Mouse (Mus musculus) megakaryocyte, embryonic 14.5 days (primary cell): Measurements from ENCODE around the gene Uspl1. TPM values are rescaled to one million over a fixed set of nuclear protein-coding genes. Genes with fewer than 3 reads are reported as not detected.
A peak's percentile ranks its signal among the peaks of the same experiment; 100 is the strongest.

Experiments used
- H3K27me3 ChIP-seq: replicated peaks from 2 replicates; pipeline ENCODE3; 2012; ENCODE audit warnings: inconsistent platforms
- H3K36me3 ChIP-seq: replicated peaks from 2 replicates; pipeline ENCODE3; 2012; ENCODE audit warnings: low read length, inconsistent platforms, mixed read lengths
- H3K4me1 ChIP-seq: 2 replicates; pipeline ENCODE4 v1.6.1; 2012; ENCODE audit warnings: inconsistent platforms
- H3K4me3 ChIP-seq: replicated peaks from 2 replicates; pipeline ENCODE3; 2012; ENCODE audit warnings: moderate library complexity, mild to moderate bottlenecking, inconsistent platforms
- H3K9me3 ChIP-seq: 2 replicates; pipeline ENCODE4 v1.6.1; 2012; ENCODE audit warnings: inconsistent platforms
- FLI1 ChIP-seq: IDR thresholded peaks from 2 replicates; pipeline ENCODE4 v1.6.1; 2012; ENCODE audit warnings: low read length, inconsistent platforms, mixed read lengths
- GATA1 ChIP-seq: IDR thresholded peaks from 3 replicates; pipeline ENCODE4 v1.6.1; 2012; ENCODE audit warnings: mixed read lengths, low read length, inconsistent platforms, borderline replicate concordance
- polyA plus RNA-seq: library from polyadenylated mRNA; stranded (reverse); fragments of >175 nt; gene quantifications from 2 replicates; pipeline ENCODE4 v1.2.3, GENCODE M21; 2012; ENCODE audit warnings: low replicate concordance; ENCODE audit not compliant: insufficient read depth

Uspl1 gene
- polyA plus RNA-seq, 1 experiment, result 0.91 TPM

GRCm38 (mm10) chr5:149229619-149230339 lies 45.6 kb downstream of the Uspl1 start:
- H3K36me3 ChIP-seq, result peaks cover 15% of the 10 kb centered on the region
- no peak for TF ChIP-seq GATA1
- TF ChIP-seq FLI1, result no peak
- peaks cover 51% of the 10 kb centered on the region for H3K4me1 ChIP-seq
- H3K27me3 ChIP-seq, result no peaks in the 10 kb centered on the region
- H3K4me3 ChIP-seq, result peak overlapping the region; percentile 94
- no peaks in the 10 kb centered on the region for H3K9me3 ChIP-seq

GRCm38 (mm10) chr5:149235002-149235401 lies 50.9 kb downstream of the Uspl1 start:
- Histone ChIP-seq H3K9me3 (peaks cover 24% of the 10 kb centered on the region), H3K27me3 (no peaks in the 10 kb centered on the region), H3K4me3 (peak overlapping the region; percentile 47), H3K4me1 (peaks cover 41% of the 10 kb centered on the region), H3K36me3 (peaks cover 46% of the 10 kb centered on the region)
- TF ChIP-seq FLI1 (no peak), GATA1 (no peak)

GRCm38 (mm10) chr5:149237221-149237950 lies 53.2 kb downstream of the Uspl1 start:
- TF ChIP-seq GATA1 (no peak), FLI1 (no peak)
- Histone ChIP-seq H3K9me3 (peaks cover 44% of the 10 kb centered on the region), H3K4me3 (no peak overlapping the region), H3K4me1 (peaks cover 34% of the 10 kb centered on the region), H3K27me3 (no peaks in the 10 kb centered on the region), H3K36me3 (peaks cover 48% of the 10 kb centered on the region)

GRCm38 (mm10) chr5:149242467-149242866 lies 58.3 kb downstream of the Uspl1 start:
- no peaks in the 10 kb centered on the region for H3K27me3 ChIP-seq
- peaks cover 33% of the 10 kb centered on the region for H3K9me3 ChIP-seq
- peaks cover 36% of the 10 kb centered on the region for H3K36me3 ChIP-seq
- TF ChIP-seq FLI1, result no peak
- no peak for TF ChIP-seq GATA1
- peaks cover 52% of the 10 kb centered on the region for H3K4me1 ChIP-seq
- no peak overlapping the region for H3K4me3 ChIP-seq

- peaks cover 31% of the 10 kb centered on the region for H3K36me3 ChIP-seq
- H3K4me1 ChIP-seq, result peaks cover 58% of the 10 kb centered on the region
- H3K4me3 ChIP-seq, result no peak overlapping the region
- TF ChIP-seq FLI1 (no peak), GATA1 (no peak)
- peaks cover 29% of the 10 kb centered on the region for H3K9me3 ChIP-seq
- no peaks in the 10 kb centered on the region for H3K27me3 ChIP-seq
Observed at GRCm38 (mm10) chr5:149243053-149243452, 58.9 kb downstream of the Uspl1 start.

- TF ChIP-seq FLI1 (no peak), GATA1 (no peak; the same call in 2 of the 3 replicates)
- H3K9me3 ChIP-seq, result peaks cover 26% of the 10 kb centered on the region
- no peaks in the 10 kb centered on the region for H3K27me3 ChIP-seq
- H3K4me1 ChIP-seq, result peaks cover 80% of the 10 kb centered on the region
- peaks cover 38% of the 10 kb centered on the region for H3K36me3 ChIP-seq
- peak overlapping the region; percentile 93 for H3K4me3 ChIP-seq
Observed at GRCm38 (mm10) chr5:149245391-149245964, 61.3 kb downstream of the Uspl1 start.

GRCm38 (mm10) chr5:149245965-149246470 lies 61.9 kb downstream of the Uspl1 start:
- Histone ChIP-seq H3K9me3 (peaks cover 23% of the 10 kb centered on the region), H3K27me3 (no peaks in the 10 kb centered on the region), H3K4me3 (peak overlapping the region; percentile 93), H3K4me1 (peaks cover 77% of the 10 kb centered on the region), H3K36me3 (peaks cover 36% of the 10 kb centered on the region)
- TF ChIP-seq FLI1 (peak; percentile 77), GATA1 (peak; percentile 99)

GRCm38 (mm10) chr5:149247047-149247904 lies 63.1 kb downstream of the Uspl1 start:
- TF ChIP-seq FLI1 (no peak), GATA1 (no peak)
- Histone ChIP-seq H3K4me3 (peak overlapping the region; percentile 93), H3K36me3 (peaks cover 28% of the 10 kb centered on the region), H3K27me3 (no peaks in the 10 kb centered on the region), H3K4me1 (peaks cover 79% of the 10 kb centered on the region), H3K9me3 (peaks cover 10% of the 10 kb centered on the region)

GRCm38 (mm10) chr5:149252303-149252702 lies 68.2 kb downstream of the Uspl1 start:
- no peaks in the 10 kb centered on the region for H3K27me3 ChIP-seq
- H3K4me1 ChIP-seq, result peaks cover 67% of the 10 kb centered on the region
- TF ChIP-seq FLI1 (no peak), GATA1 (no peak)
- H3K4me3 ChIP-seq, result no peak overlapping the region
- H3K9me3 ChIP-seq, result no peaks in the 10 kb centered on the region
- peaks cover 18% of the 10 kb centered on the region for H3K36me3 ChIP-seq

- Histone ChIP-seq H3K4me1 (peaks cover 63% of the 10 kb centered on the region), H3K27me3 (no peaks in the 10 kb centered on the region), H3K36me3 (peaks cover 15% of the 10 kb centered on the region), H3K9me3 (no peaks in the 10 kb centered on the region), H3K4me3 (no peak overlapping the region)
- TF ChIP-seq FLI1 (no peak), GATA1 (no peak)
Observed at GRCm38 (mm10) chr5:149253491-149253890, 69.3 kb downstream of the Uspl1 start.
